Mouse (Mus musculus) midbrain, postnatal 0 days (tissue): Measurements from ENCODE around the gene Rgs6. TPM values are rescaled to one million over a fixed set of nuclear protein-coding genes. Genes with fewer than 3 reads are reported as not detected.

Experiments
- ATAC-seq: fragments of 200-750 bp; cut with Nextera tagmentation; 2 replicates; pipeline ENCODE4 v1.8.0; 2017; ENCODE audit warnings: moderate number of reproducible peaks, mild to moderate bottlenecking, moderate TSS enrichment, moderate library complexity; ENCODE audit not compliant: low FRiP score
- DNase-seq: peaks from one replicate; pipeline ENCODE4 v3.0.0-alpha.2; 2015; ENCODE audit warnings: low spot score
- H3K27ac ChIP-seq: fragments of 300-500 bp; sonication (generic); 2 replicates; pipeline ENCODE4 v1.5.1; 2014; ENCODE audit warnings: low read depth, mild to moderate bottlenecking, low read length, mixed read lengths
- H3K27me3 ChIP-seq: fragments of 300-500 bp; sonication (generic); 2 replicates; pipeline ENCODE4 v1.6.1; 2014; ENCODE audit warnings: low read length, control low read depth, mixed read lengths; ENCODE audit not compliant: insufficient read depth
- H3K36me3 ChIP-seq: fragments of 300-500 bp; sonication (generic); 2 replicates; pipeline ENCODE4 v1.6.1; 2014; ENCODE audit warnings: low read length, control low read depth, mixed read lengths; ENCODE audit not compliant: insufficient read depth
- H3K4me1 ChIP-seq: fragments of 300-500 bp; sonication (generic); 2 replicates; pipeline ENCODE4 v1.6.1; 2014; ENCODE audit warnings: mild to moderate bottlenecking, control low read depth, antibody characterized with exemption, low read length, mixed read lengths; ENCODE audit not compliant: insufficient read depth
- H3K4me2 ChIP-seq: fragments of 300-500 bp; sonication (generic); 2 replicates; pipeline ENCODE4 v1.6.1; 2014; ENCODE audit warnings: low read depth, mild to moderate bottlenecking, low read length, mixed read lengths; ENCODE audit not compliant: poor library complexity, severe bottlenecking
- H3K4me3 ChIP-seq: fragments of 300-500 bp; sonication (generic); 2 replicates; pipeline ENCODE4 v1.5.1; 2014; ENCODE audit warnings: low read depth, mild to moderate bottlenecking, low read length, moderate library complexity
- H3K9ac ChIP-seq: fragments of 300-500 bp; sonication (generic); replicated peaks from 2 replicates; pipeline ENCODE4 v1.6.1; 2014; ENCODE audit warnings: mild to moderate bottlenecking, low read length, moderate library complexity, mixed read lengths; ENCODE audit not compliant: poor library complexity, severe bottlenecking
- H3K9me3 ChIP-seq: fragments of 300-500 bp; sonication (generic); 2 replicates; pipeline ENCODE4 v1.6.1; 2016; ENCODE audit warnings: low read length, control low read depth
- CTCF ChIP-seq: IDR thresholded peaks from 2 replicates; pipeline ENCODE4 v1.5.1; 2016; ENCODE audit warnings: antibody characterized with exemption, mild to moderate bottlenecking
- WGBS: fragments of 180-500 bp; shearing (Covaris S2); extraction: QIAGEN DNeasy Blood & Tissue Kit; methylation state at CpG from one replicate; pipeline ENCODE4 v1.1.7; 2014; 5-methylcytosine and 5-hydroxymethylcytosine counted together
- polyA plus RNA-seq: library from polyadenylated mRNA; unstranded; fragments of >200 nt; fragmentation: Nextera tagmentation; extraction: Ambion mirVana; gene quantifications from 2 replicates; pipeline ENCODE4 v1.2.1, GENCODE M21; 2015
- total RNA-seq: library from RNA; depleted of rRNA; stranded (reverse); fragments of >200 nt; gene quantifications from 2 replicates; pipeline ENCODE4 v1.2.3, GENCODE M21; 2014

Rgs6 gene
- total and polyA plus RNA-seq, 2 experiments from 2014 or later = 22.0 to 26.3 TPM

- no peak for DNase-seq
- Histone ChIP-seq H3K4me1 (peaks cover 7% of the 10 kb centered on the region), H3K27me3 (no peaks in the 10 kb centered on the region), H3K36me3 (no peaks in the 10 kb centered on the region), H3K9ac (no peak overlapping the region), H3K27ac (no peak overlapping the region), H3K4me3 (no peak overlapping the region), H3K9me3 (no peaks in the 10 kb centered on the region), H3K4me2 (no peak overlapping the region)
- no peak for TF ChIP-seq CTCF
- whole genome bisulfite sequencing = 86% methylated on average over 6 of the region's 6 CpGs
- no peak for ATAC-seq
Observed at GRCm38 (mm10) chr12:83168310-83168709, 580.2 kb downstream of the Rgs6 start.

GRCm38 (mm10) chr12:83169495-83170209 is 581.6 kb downstream of the Rgs6 start:
- H3K36me3 ChIP-seq = no peaks in the 10 kb centered on the region
- no peaks in the 10 kb centered on the region for H3K27me3 ChIP-seq
- H3K27ac ChIP-seq = peak overlapping the region; percentile 55
- no peak overlapping the region for H3K4me3 ChIP-seq
- peak; percentile 56; the same call in 1 of the 2 replicates for ATAC-seq
- DNase-seq = peak; percentile 62
- WGBS = 18% methylated on average over 12 of the region's 12 CpGs
- peaks cover 7% of the 10 kb centered on the region for H3K4me1 ChIP-seq
- TF ChIP-seq CTCF = no peak
- no peak overlapping the region for H3K4me2 ChIP-seq
- no peaks in the 10 kb centered on the region for H3K9me3 ChIP-seq
- no peak overlapping the region for H3K9ac ChIP-seq

GRCm38 (mm10) chr12:83178770-83179169 is 590.7 kb downstream of the Rgs6 start:
- 53% methylated on average over 2 of the region's 2 CpGs for WGBS
- Histone ChIP-seq H3K4me2 (no peak overlapping the region), H3K9ac (no peak overlapping the region), H3K4me3 (no peak overlapping the region), H3K27me3 (no peaks in the 10 kb centered on the region), H3K36me3 (no peaks in the 10 kb centered on the region), H3K4me1 (no peaks in the 10 kb centered on the region; the same call in 1 of the 2 replicates), H3K27ac (no peak overlapping the region), H3K9me3 (no peaks in the 10 kb centered on the region)
- DNase-seq (no peak), ATAC-seq (no peak)
- no peak for TF ChIP-seq CTCF

GRCm38 (mm10) chr12:83179860-83180259 is 591.8 kb downstream of the Rgs6 start:
- Histone ChIP-seq H3K4me3 (no peak overlapping the region), H3K27me3 (no peaks in the 10 kb centered on the region), H3K9me3 (no peaks in the 10 kb centered on the region), H3K4me2 (no peak overlapping the region), H3K4me1 (no peaks in the 10 kb centered on the region; the same call in 1 of the 2 replicates), H3K27ac (no peak overlapping the region), H3K36me3 (no peaks in the 10 kb centered on the region), H3K9ac (no peak overlapping the region)
- no peak for TF ChIP-seq CTCF
- DNase-seq (no peak), ATAC-seq (no peak)
- 84% methylated on average over 1 of the region's 1 CpGs for WGBS

- Histone ChIP-seq H3K4me2 (no peak overlapping the region), H3K27me3 (no peaks in the 10 kb centered on the region), H3K9me3 (no peaks in the 10 kb centered on the region), H3K36me3 (no peaks in the 10 kb centered on the region), H3K4me1 (no peaks in the 10 kb centered on the region; the same call in 1 of the 2 replicates), H3K4me3 (no peak overlapping the region), H3K9ac (no peak overlapping the region), H3K27ac (no peak overlapping the region)
- ATAC-seq (no peak), DNase-seq (peak; percentile 35)
- WGBS = 80% methylated on average over 6 of the region's 6 CpGs
- TF ChIP-seq CTCF = no peak
Observed at GRCm38 (mm10) chr12:83180561-83180960, 592.5 kb downstream of the Rgs6 start.

- Histone ChIP-seq H3K4me3 (no peak overlapping the region), H3K27me3 (no peaks in the 10 kb centered on the region), H3K9me3 (no peaks in the 10 kb centered on the region), H3K9ac (no peak overlapping the region), H3K4me1 (no peaks in the 10 kb centered on the region), H3K27ac (no peak overlapping the region), H3K4me2 (no peak overlapping the region), H3K36me3 (no peaks in the 10 kb centered on the region)
- TF ChIP-seq CTCF = no peak
- DNase-seq (no peak), ATAC-seq (no peak)
- 43% methylated on average over 3 of the region's 3 CpGs for WGBS
Observed at GRCm38 (mm10) chr12:83201674-83202073, 613.6 kb downstream of the Rgs6 start.
